Mouse (Mus musculus) hindbrain, embryonic 16.5 days (tissue): ENCODE measurements around the gene Aars2. TPM values are rescaled to one million over a fixed set of nuclear protein-coding genes. Genes with fewer than 3 reads are reported as not detected.
A peak's percentile ranks its signal among the peaks of the same experiment; 100 is the strongest.

ENCODE experiments used
- ATAC-seq: fragments of 200-750 bp; cut with Nextera tagmentation; 2 replicates; pipeline ENCODE4 v1.8.0; 2017; ENCODE audit warnings: moderate TSS enrichment, moderate library complexity
- H3K27ac ChIP-seq: fragments of 300-500 bp; sonication (generic); 2 replicates; pipeline ENCODE4 v1.5.1; 2014; ENCODE audit warnings: low read depth, mild to moderate bottlenecking, control low read depth, low read length, moderate library complexity
- H3K27me3 ChIP-seq: fragments of 300-500 bp; sonication (generic); replicated peaks from 2 replicates; pipeline ENCODE4 v1.6.1; 2014; ENCODE audit warnings: low read length; ENCODE audit not compliant: control insufficient read depth, insufficient read depth
- H3K36me3 ChIP-seq: fragments of 300-500 bp; sonication (generic); 2 replicates; pipeline ENCODE4 v1.6.1; 2014; ENCODE audit warnings: mild to moderate bottlenecking, low read length, moderate library complexity, mixed read lengths; ENCODE audit not compliant: control insufficient read depth, insufficient read depth
- H3K4me1 ChIP-seq: fragments of 300-500 bp; sonication (generic); 2 replicates; pipeline ENCODE4 v1.6.1; 2014; ENCODE audit warnings: low read depth, low read length; ENCODE audit not compliant: control insufficient read depth, insufficient read depth
- H3K4me2 ChIP-seq: fragments of 300-500 bp; sonication (generic); 2 replicates; pipeline ENCODE4 v1.6.1; 2014; ENCODE audit warnings: mild to moderate bottlenecking, low read length, control low read depth, moderate library complexity
- H3K4me3 ChIP-seq: fragments of 300-500 bp; sonication (generic); 2 replicates; pipeline ENCODE4 v1.5.1; 2014; ENCODE audit warnings: mild to moderate bottlenecking, low read length, control low read depth, moderate library complexity
- H3K9ac ChIP-seq: fragments of 300-500 bp; sonication (generic); 2 replicates; pipeline ENCODE4 v1.6.1; 2014; ENCODE audit warnings: low read depth, mild to moderate bottlenecking, control low read depth, low read length, moderate library complexity
- H3K9me3 ChIP-seq: fragments of 300-500 bp; sonication (generic); 2 replicates; pipeline ENCODE4 v1.6.1; 2014; ENCODE audit warnings: mild to moderate bottlenecking, low read length, moderate library complexity; ENCODE audit not compliant: control insufficient read depth
- WGBS: fragments of 180-500 bp; shearing (Covaris S2); extraction: QIAGEN DNeasy Blood & Tissue Kit; methylation state at CpG from one replicate; pipeline ENCODE4 v1.1.7; 2014; 5-methylcytosine and 5-hydroxymethylcytosine counted together
- polyA plus RNA-seq: library from polyadenylated mRNA; unstranded; fragments of >200 nt; fragmentation: Nextera tagmentation; extraction: Ambion mirVana; gene quantifications from 2 replicates; pipeline ENCODE4 v1.2.1, GENCODE M21; 2015

Aars2 gene
- polyA plus RNA-seq, 1 experiment from 2014 or later = 20.6 TPM

- Histone ChIP-seq H3K27ac (no peak overlapping the region), H3K9ac (no peak overlapping the region), H3K4me1 (peaks cover 15% of the 10 kb centered on the region), H3K4me2 (no peak overlapping the region), H3K4me3 (no peak overlapping the region), H3K36me3 (peaks cover 2% of the 10 kb centered on the region; the same call in 1 of the 2 replicates), H3K9me3 (no peaks in the 10 kb centered on the region), H3K27me3 (peaks cover 2% of the 10 kb centered on the region; the same call in 1 of the 2 replicates)
- WGBS = 60% methylated on average over 4 of the region's 4 CpGs
- ATAC-seq = no peak; the same call in 1 of the 2 replicates
Measured at GRCm38 (mm10) chr17:45524961-45525360, 18.3 kb downstream of the Aars2 start.

- no peak overlapping the region for H3K4me2 ChIP-seq
- peaks cover 15% of the 10 kb centered on the region for H3K4me1 ChIP-seq
- H3K4me3 ChIP-seq = no peak overlapping the region
- H3K9me3 ChIP-seq = no peaks in the 10 kb centered on the region
- H3K27ac ChIP-seq = no peak overlapping the region
- no peak overlapping the region for H3K9ac ChIP-seq
- no peak for ATAC-seq
- H3K27me3 ChIP-seq = peaks cover 2% of the 10 kb centered on the region; the same call in 1 of the 2 replicates
- H3K36me3 ChIP-seq = no peaks in the 10 kb centered on the region
- WGBS = 21% methylated on average over 5 of the region's 5 CpGs
Measured at GRCm38 (mm10) chr17:45526571-45526970, 19.9 kb downstream of the Aars2 start.

- H3K4me2 ChIP-seq = no peak overlapping the region
- no peak overlapping the region for H3K9ac ChIP-seq
- peaks cover 8% of the 10 kb centered on the region for H3K27me3 ChIP-seq
- no peaks in the 10 kb centered on the region for H3K36me3 ChIP-seq
- H3K4me3 ChIP-seq = no peak overlapping the region
- 27% methylated on average over 13 of the region's 13 CpGs for WGBS
- peak overlapping the region; percentile 29; the same call in 1 of the 2 replicates for H3K27ac ChIP-seq
- no peaks in the 10 kb centered on the region for H3K9me3 ChIP-seq
- ATAC-seq = peak; percentile 82
- peaks cover 2% of the 10 kb centered on the region; the same call in 1 of the 2 replicates for H3K4me1 ChIP-seq
Measured at GRCm38 (mm10) chr17:45530346-45530782, 23.7 kb downstream of the Aars2 start.

- 55% methylated on average over 15 of the region's 15 CpGs for WGBS
- no peak for ATAC-seq
- H3K27ac ChIP-seq = no peak overlapping the region
- H3K36me3 ChIP-seq = no peaks in the 10 kb centered on the region
- no peak overlapping the region for H3K9ac ChIP-seq
- no peak overlapping the region for H3K4me3 ChIP-seq
- no peaks in the 10 kb centered on the region for H3K9me3 ChIP-seq
- no peaks in the 10 kb centered on the region for H3K4me1 ChIP-seq
- H3K27me3 ChIP-seq = peaks cover 11% of the 10 kb centered on the region
- no peak overlapping the region for H3K4me2 ChIP-seq
Measured at GRCm38 (mm10) chr17:45532896-45533295, 26.3 kb downstream of the Aars2 start.

- Histone ChIP-seq H3K4me2 (no peak overlapping the region), H3K4me1 (no peaks in the 10 kb centered on the region), H3K27ac (no peak overlapping the region), H3K36me3 (no peaks in the 10 kb centered on the region), H3K4me3 (no peak overlapping the region), H3K9ac (no peak overlapping the region), H3K27me3 (peaks cover 9% of the 10 kb centered on the region), H3K9me3 (no peaks in the 10 kb centered on the region)
- WGBS = 15% methylated on average over 5 of the region's 5 CpGs
- ATAC-seq = no peak
Measured at GRCm38 (mm10) chr17:45536264-45536663, 29.6 kb downstream of the Aars2 start.

- no peak overlapping the region for H3K4me3 ChIP-seq
- H3K9ac ChIP-seq = no peak overlapping the region
- ATAC-seq = no peak
- H3K36me3 ChIP-seq = no peaks in the 10 kb centered on the region
- H3K27ac ChIP-seq = no peak overlapping the region
- peaks cover 9% of the 10 kb centered on the region for H3K27me3 ChIP-seq
- 64% methylated on average over 4 of the region's 4 CpGs for WGBS
- no peak overlapping the region for H3K4me2 ChIP-seq
- no peaks in the 10 kb centered on the region for H3K9me3 ChIP-seq
- peaks cover 4% of the 10 kb centered on the region; the same call in 1 of the 2 replicates for H3K4me1 ChIP-seq
Measured at GRCm38 (mm10) chr17:45538394-45538793, 31.8 kb downstream of the Aars2 start.

- H3K27me3 ChIP-seq = peaks cover 9% of the 10 kb centered on the region
- no peak for ATAC-seq
Measured at GRCm38 (mm10) chr17:45539664-45540063, 33.0 kb downstream of the Aars2 start.

GRCm38 (mm10) chr17:45542129-45542528 is 35.5 kb downstream of the Aars2 start:
- H3K4me3 ChIP-seq = no peak overlapping the region
- H3K27ac ChIP-seq = no peak overlapping the region
- H3K36me3 ChIP-seq = peaks cover 6% of the 10 kb centered on the region; the same call in 1 of the 2 replicates
- H3K4me1 ChIP-seq = peaks cover 20% of the 10 kb centered on the region
- no peak for ATAC-seq
- WGBS = 37% methylated on average over 6 of the region's 6 CpGs
- H3K9ac ChIP-seq = no peak overlapping the region
- peaks cover 6% of the 10 kb centered on the region; the same call in 1 of the 2 replicates for H3K27me3 ChIP-seq
- H3K9me3 ChIP-seq = no peaks in the 10 kb centered on the region
- H3K4me2 ChIP-seq = no peak overlapping the region

More at GRCm38 (mm10) chr17:45539664-45540063, 33.0 kb downstream of the Aars2 start:
- Histone ChIP-seq H3K4me2 (no peak overlapping the region), H3K9me3 (no peaks in the 10 kb centered on the region), H3K36me3 (no peaks in the 10 kb centered on the region), H3K4me1 (peaks cover 8% of the 10 kb centered on the region), H3K9ac (no peak overlapping the region), H3K27ac (no peak overlapping the region), H3K4me3 (no peak overlapping the region)
- WGBS = 82% methylated on average over 21 of the region's 21 CpGs

- Histone ChIP-seq H3K9ac (no peak overlapping the region), H3K27ac (no peak overlapping the region), H3K4me1 (peaks cover 23% of the 10 kb centered on the region), H3K36me3 (peaks cover 6% of the 10 kb centered on the region; the same call in 1 of the 2 replicates), H3K4me3 (no peak overlapping the region), H3K27me3 (peaks cover 6% of the 10 kb centered on the region; the same call in 1 of the 2 replicates), H3K9me3 (no peaks in the 10 kb centered on the region), H3K4me2 (no peak overlapping the region)
- 73% methylated on average over 2 of the region's 2 CpGs for WGBS
- no peak for ATAC-seq
Measured at GRCm38 (mm10) chr17:45542705-45543104, 36.1 kb downstream of the Aars2 start.
